Mouse (Mus musculus): ENCODE measurements at regions not wholly inside any gene's neighbourhood (a gene's known extent, or its start where the extent isn't known, plus 50 kb on each side); places are given as distances from the start of the nearest gene placed in this dataset.

DNA sequence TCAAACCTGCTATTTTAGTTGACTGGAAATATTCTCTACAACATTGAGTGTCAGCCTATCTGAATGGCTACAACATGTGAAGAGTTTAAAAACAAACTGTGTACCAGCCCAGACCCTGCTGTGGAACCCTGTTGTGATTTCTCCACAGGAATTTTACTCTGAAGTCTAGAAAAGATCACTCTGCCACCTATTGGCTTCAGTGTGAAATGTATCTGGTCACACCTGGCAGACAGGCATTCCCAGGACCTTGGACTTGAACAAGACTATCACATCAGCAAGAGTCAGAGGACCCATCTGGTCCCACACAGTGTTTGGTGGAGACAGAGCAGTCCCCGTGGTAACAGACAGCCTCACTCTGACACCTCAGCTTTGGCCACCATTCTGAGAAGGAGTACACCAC is 311.3 kb upstream of the Runx1 start:
- TF ChIP-seq POLR2A (IDR thresholded peaks at IDR 0.05; ENCODE audit: control insufficient read depth, low read depth, low read length) (no peak), CTCF (IDR thresholded peaks at IDR 0.05; ENCODE audit: control insufficient read depth, insufficient read depth, insufficient replicate concordance, low read depth, low read length) (no peak)
